Mouse (Mus musculus) E14TG2a.4 (cell line): ENCODE measurements around the gene Pgm2.
A peak's percentile ranks its signal among the peaks of the same experiment; 100 is the strongest.

Experiments
- H3K27me3 ChIP-seq: 2 replicates; pipeline ENCODE4 v1.6.1; 2014; ENCODE audit warnings: low read length, control low read depth; ENCODE audit not compliant: insufficient read depth
- H3K36me3 ChIP-seq: 2 replicates; pipeline ENCODE4 v1.6.1; 2014; ENCODE audit warnings: low read length, control low read depth; ENCODE audit not compliant: insufficient read depth
- H3K4me1 ChIP-seq: replicated peaks from 2 replicates; pipeline ENCODE4 v1.6.1; 2014; ENCODE audit warnings: low read depth, low read length, control low read depth
- H3K4me3 ChIP-seq: replicated peaks from 2 replicates; pipeline ENCODE4 v1.5.1; 2014; ENCODE audit warnings: mild to moderate bottlenecking, low read length
- H3K9me3 ChIP-seq: 2 replicates; pipeline ENCODE4 v1.6.1; 2014; ENCODE audit warnings: low read length, control low read depth
- CTCF ChIP-seq: conservative IDR thresholded peaks from 2 replicates; pipeline ENCODE4 v1.5.1; 2014; ENCODE audit warnings: low read length
- NANOG ChIP-seq: IDR thresholded peaks from 2 replicates; pipeline ENCODE4 v1.6.1; 2014; ENCODE audit warnings: borderline replicate concordance, low read length, mixed read lengths
- POU5F1 ChIP-seq: IDR thresholded peaks from 2 replicates; pipeline ENCODE4 v1.6.1; 2014; ENCODE audit warnings: low read length, borderline replicate concordance

Gene Pgm2

DNA sequence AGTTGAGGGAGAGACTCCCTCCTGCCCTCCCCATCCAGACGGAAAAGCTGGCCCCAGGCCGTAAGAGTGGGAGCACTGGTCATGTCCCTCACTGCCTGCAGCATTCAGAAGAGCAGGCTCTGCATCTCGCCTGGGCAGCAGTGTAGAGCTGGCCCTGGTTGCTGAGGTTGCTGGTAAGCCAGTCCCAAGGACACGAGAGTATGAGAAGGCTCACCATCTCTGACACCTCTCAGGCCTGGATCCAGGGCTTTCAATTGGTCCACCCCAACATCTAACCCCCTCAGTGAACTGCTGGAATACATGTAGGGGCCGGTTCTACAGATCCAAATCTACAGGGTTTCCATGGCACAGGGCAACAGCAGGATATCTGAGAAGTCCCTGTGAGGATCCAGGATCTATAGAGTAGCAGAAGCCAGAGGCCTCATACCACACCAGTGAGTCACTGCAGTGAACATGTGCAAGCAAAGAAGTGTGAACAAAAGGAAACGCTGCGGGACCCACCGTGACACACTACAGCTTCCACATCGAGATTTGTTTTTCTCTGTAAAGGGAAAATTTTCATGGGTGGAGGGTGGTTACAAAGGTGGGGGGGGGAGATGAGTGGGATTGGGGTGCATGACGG lies 53.7 kb downstream of the Pgm2 start:
- Histone ChIP-seq H3K36me3 (no peaks in the 10 kb centered on the region), H3K4me3 (no peak overlapping the region), H3K9me3 (no peaks in the 10 kb centered on the region), H3K4me1 (peaks cover 9% of the 10 kb centered on the region; the same call in 1 of the 2 replicates), H3K27me3 (peaks cover 21% of the 10 kb centered on the region)
- no peak for TF ChIP-seq NANOG

DNA sequence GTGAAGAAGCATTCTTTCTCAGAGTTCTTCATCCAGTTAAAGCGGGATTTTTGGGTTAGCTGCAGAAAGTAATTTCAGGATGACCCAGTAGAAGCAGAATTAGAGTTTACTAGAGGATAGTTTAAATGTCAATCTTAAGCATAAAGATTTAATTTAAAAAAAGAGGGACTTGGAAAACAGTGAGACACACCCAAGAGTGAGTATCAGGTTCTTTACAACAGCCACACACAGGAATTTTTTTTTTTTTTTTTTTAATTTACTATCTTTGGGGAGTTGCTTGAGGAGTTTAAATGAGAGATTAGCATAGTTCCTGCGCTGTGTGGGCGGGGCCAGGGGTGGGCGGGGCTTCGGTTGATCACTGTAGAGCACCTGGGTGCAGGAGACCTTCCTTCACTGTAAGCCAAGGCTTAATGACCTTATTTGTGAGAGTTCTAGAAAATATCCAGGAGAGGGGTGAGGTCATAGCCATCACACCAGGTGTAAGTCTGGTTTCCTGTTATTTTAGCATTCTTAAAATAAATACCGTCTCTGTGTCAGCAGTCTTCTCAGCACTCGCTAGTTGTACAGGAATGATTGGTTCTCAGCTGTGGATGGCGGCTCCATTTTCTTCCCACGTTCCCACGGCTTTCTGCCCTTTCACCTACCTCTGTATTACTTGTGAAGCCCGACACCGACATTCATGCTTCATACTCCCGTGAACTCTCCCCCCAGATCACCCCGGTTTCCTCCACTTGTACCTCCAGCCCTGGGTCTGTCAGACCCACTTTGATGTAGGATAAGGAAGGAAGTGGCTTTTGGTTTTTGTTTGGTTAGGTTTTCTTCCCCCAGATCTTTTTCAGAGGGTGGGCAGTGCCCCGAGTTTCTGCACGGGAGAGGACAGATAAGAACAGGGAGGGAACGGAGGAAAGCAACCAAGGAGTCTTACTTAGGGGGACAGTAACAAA lies 56.7 kb downstream of the Pgm2 start:
- Histone ChIP-seq H3K4me1 (peaks cover 9% of the 10 kb centered on the region; the same call in 1 of the 2 replicates), H3K4me3 (no peak overlapping the region; the same call in 1 of the 2 replicates), H3K9me3 (no peaks in the 10 kb centered on the region), H3K36me3 (no peaks in the 10 kb centered on the region), H3K27me3 (peaks cover 26% of the 10 kb centered on the region)
- TF ChIP-seq CTCF (no peak), POU5F1 (no peak), NANOG (no peak)

DNA sequence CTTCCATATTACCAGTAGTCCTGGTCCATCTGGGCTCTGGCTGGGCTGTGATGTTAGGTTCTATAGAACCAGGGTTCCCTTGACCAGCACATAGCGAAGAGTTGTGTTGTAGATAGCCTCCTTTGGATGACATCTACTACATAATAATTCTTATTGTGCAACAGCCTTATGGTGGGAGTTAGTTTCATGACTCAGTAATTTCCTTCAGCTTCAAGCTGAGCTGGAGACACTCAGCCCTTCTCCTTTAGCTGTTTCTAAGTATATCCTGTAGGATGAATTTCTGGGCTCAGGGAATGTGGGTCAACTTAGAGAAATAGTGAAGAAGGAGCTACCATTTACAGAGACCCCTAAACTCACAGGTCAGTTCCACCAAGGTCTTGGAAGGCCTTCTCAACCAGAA lies 60.6 kb downstream of the Pgm2 start:
- Histone ChIP-seq H3K36me3 (no peaks in the 10 kb centered on the region), H3K4me3 (no peak overlapping the region), H3K9me3 (no peaks in the 10 kb centered on the region), H3K27me3 (peaks cover 44% of the 10 kb centered on the region), H3K4me1 (peaks cover 10% of the 10 kb centered on the region; the same call in 1 of the 2 replicates)
- TF ChIP-seq NANOG: no peak

DNA sequence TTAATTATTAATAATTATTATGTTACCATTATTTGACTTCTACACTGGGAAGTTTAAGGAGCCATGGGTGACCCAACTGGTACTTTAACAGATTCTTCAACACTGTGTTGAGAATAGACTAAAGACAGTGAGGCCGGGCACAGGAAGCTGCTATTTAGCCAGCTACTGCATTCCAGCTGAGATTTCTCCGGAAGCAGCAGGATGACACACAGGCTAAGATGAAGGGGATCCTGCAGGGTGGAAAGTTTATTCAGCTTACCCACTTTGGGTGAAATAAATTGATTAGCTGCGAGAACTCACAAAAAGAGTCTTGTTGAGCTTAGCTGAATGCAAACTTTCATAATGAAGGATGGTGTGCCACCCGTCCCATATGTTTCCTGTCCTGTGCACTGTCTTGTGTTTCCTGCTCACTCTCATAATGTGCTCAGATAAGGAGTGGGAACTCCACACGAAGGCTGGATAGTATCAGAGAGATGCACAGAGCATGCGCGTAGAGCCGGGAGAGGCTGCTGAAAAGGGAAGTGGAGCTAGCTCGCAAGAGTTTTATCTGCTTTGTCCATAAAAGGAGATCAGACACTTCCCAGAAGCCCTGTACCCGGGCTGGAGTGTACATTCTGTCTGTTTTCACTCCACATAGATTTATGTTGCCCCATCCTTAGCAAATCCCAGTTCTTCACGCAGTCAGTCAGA lies 63.3 kb downstream of the Pgm2 start, which contains the start of gene Tbc1d1:
Tbc1d1 (plus strand) TSS at position 445 of the 690 bp plus-strand sequence.
- Histone ChIP-seq H3K4me1 (peaks cover 17% of the 10 kb centered on the region), H3K36me3 (no peaks in the 10 kb centered on the region), H3K9me3 (no peaks in the 10 kb centered on the region), H3K4me3 (no peak within 1 kb of the TSS), H3K27me3 (peaks cover 58% of the 10 kb centered on the region)
- TF ChIP-seq NANOG (no peak), POU5F1 (no peak), CTCF (no peak)

DNA sequence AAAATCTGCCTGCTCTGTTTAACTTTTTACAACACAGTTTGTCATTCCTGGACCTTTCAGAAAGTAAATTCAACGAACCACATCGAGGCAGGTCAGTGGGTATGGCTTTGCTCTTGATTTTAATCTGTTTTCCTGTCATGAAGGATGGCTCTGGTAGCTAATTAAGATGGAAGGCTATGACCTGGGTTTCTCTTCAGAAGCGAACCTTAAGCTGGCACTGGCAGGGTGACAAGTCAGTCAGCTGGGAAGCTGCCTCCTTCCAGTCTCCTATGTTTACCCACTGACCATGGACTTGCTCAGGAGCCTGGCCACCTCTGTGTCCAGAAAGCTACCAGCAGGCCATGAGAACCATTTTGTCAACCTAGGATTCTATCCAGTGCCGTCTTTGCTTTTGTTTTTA lies 63.8 kb downstream of the Pgm2 start:
- Histone ChIP-seq H3K4me3 (no peak overlapping the region), H3K27me3 (peaks cover 62% of the 10 kb centered on the region), H3K9me3 (no peaks in the 10 kb centered on the region), H3K36me3 (no peaks in the 10 kb centered on the region), H3K4me1 (peaks cover 22% of the 10 kb centered on the region)
- no peak for TF ChIP-seq CTCF
- TF ChIP-seq POU5F1: no peak
- TF ChIP-seq NANOG: no peak

DNA sequence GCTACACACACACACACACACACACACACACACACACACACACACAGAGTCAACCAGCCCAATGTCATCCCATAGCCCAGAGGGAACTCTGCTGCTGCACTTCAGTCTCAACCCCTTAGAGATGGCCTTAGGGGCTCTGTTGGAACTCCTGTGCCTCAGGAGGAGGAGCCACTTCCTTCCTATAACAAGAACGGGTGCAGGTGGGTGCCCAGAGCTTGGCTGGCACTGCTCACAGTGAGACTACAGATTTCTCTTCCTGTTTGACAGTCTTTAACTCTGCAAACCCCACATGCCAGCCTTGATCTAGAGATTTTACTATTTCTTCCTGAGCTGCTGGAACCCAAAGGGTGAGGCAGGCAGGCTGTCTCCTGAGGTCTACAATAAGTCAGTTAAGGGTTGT lies 65.2 kb downstream of the Pgm2 start:
- TF ChIP-seq POU5F1: no peak
- TF ChIP-seq NANOG: no peak
- TF ChIP-seq CTCF: no peak
- H3K27me3 ChIP-seq: peaks cover 70% of the 10 kb centered on the region
- H3K36me3 ChIP-seq: no peaks in the 10 kb centered on the region
- H3K4me3 ChIP-seq: no peak overlapping the region
- peaks cover 28% of the 10 kb centered on the region for H3K4me1 ChIP-seq
- no peaks in the 10 kb centered on the region for H3K9me3 ChIP-seq

DNA sequence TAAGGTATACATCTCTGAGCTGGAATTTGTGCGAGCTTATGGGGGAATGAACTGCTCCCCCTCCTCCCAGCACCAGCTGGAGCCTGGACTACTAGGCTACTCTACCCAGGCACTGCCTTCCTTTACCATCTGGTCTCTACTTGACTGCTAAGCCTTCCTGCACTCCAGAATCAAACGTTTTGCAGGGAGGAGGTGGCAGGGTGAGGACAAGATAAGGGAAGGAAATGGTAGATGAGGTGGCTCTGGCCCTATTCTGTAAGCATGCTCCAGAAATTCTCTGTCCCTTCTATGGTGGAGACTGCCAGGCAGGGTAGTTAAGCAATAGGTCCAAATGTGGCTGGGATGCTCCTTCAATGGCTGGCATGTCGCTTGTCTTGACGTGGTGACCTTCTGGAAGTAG lies 65.8 kb downstream of the Pgm2 start:
- TF ChIP-seq NANOG (no peak), POU5F1 (no peak)
- Histone ChIP-seq H3K36me3 (no peaks in the 10 kb centered on the region), H3K4me3 (0 out of 2 replicates have a peak overlapping the region, but pooled peaks have one; percentile 4), H3K27me3 (peaks cover 73% of the 10 kb centered on the region), H3K9me3 (no peaks in the 10 kb centered on the region), H3K4me1 (peaks cover 28% of the 10 kb centered on the region)

DNA sequence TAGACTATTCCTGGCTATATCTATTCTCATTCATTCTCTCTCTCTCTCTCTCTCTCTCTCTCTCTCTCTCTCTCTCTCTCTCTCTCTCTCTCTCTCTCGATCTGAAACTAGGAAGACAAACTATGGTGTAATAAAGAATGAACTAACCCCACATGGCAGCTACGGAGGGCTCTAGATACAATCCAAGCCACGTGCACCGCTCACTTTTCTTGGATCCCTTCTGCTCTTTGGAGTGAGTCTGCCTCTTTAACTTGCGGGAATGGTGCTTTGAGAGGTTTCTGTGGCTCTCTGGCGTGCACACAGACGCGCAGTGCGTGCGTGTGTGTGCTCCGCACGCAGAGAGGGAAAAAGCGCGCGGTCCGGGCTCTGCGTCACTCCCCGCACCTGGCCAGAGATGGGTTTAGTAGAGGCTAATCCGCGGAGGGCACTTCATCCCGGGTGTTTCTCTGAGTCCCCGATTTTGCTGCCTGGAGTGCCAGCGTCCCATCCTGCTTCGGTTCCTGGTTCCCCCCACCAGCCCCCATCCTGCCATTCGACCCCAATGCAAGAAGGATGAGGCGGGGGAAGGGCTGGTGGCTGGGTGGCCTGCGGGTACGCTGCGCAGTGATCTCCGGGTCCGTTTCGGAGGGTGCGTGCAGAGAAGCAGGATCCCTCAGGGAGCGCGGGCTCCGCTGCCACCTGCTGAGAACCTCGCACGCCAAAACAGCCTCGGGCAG lies 66.5 kb downstream of the Pgm2 start:
- H3K36me3 ChIP-seq: no peaks in the 10 kb centered on the region
- H3K4me3 ChIP-seq: peak overlapping the region; percentile 85
- H3K27me3 ChIP-seq: peaks cover 78% of the 10 kb centered on the region
- TF ChIP-seq CTCF (no peak), NANOG (no peak), POU5F1 (no peak)
- H3K9me3 ChIP-seq: no peaks in the 10 kb centered on the region
- peaks cover 28% of the 10 kb centered on the region for H3K4me1 ChIP-seq
